Mouse (Mus musculus): ENCODE data around the gene Fam169a. TPM values are rescaled to one million over a fixed set of nuclear protein-coding genes. Genes with fewer than 3 reads are reported as not detected.
"Not testable (repeated sequence)": the region's sequence is repeated elsewhere in the genome, so short reads cannot be mapped to it uniquely, and the experiment has no call there.

Gene Fam169a
- 10 to 100 TPM in 1 of 2 experiments, 1 to 10 TPM in 1; 1.8 to 14.0 TPM for total RNA-seq (2021)
- long read RNA-seq, experiment 1, full-length matches to known transcripts = 7 of 10 reads
- long read RNA-seq, experiment 1, partial matches to known transcripts = 2 of 10 reads
- long read RNA-seq, experiment 1, other reads (novel, unspliced or antisense) = 1 of 10 reads
- long read RNA-seq, experiment 2 = 0 reads

- DNase-seq = no peak
These were observed at the start of gene Fam169a for GRCm38 (mm10) chr13:97066649-97067550. TSS of gene Fam169a (plus strand) at chr13:97067286.

DNA sequence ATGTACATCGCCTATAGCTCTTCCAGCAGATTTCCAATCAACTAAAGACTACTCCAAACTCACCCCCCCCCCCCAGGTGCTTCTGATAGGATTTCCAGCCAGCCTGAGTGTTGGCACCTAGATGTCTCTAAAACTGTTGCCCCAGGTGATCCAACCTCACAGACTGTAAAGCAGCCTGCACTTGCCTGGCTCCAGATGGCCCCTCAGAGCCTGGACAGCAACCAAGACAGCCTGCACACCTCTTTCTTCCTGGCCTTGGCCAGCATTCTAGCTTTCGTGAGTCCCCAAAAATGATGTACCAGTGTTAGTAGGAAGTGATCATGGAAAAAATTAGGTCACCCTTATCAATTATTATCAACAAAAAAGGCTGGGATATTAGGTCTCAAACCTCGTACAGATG, 49.4 kb upstream of the Fam169a start:
- DNase-seq = no peak

DNA sequence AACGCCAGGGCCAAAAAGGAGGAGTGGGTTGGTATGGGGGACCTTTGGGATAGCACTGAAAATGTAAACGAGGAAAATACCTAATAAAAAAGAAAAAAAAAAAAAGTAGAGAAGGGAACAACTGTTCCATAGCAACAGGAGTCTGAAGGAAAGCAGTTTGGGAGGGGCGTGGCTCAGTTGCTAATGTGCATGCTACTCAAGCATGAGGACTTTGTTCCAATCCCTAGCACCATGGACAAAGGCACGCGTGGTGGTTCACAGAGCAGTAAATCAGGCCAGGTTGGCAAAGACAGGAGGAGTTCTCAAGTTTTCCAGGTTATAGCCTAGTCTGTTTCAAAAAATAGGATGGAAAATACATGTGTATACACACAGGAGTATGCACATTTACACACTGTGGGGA, 47.0 kb upstream of the Fam169a start:
- DNase-seq = no peak

DNA sequence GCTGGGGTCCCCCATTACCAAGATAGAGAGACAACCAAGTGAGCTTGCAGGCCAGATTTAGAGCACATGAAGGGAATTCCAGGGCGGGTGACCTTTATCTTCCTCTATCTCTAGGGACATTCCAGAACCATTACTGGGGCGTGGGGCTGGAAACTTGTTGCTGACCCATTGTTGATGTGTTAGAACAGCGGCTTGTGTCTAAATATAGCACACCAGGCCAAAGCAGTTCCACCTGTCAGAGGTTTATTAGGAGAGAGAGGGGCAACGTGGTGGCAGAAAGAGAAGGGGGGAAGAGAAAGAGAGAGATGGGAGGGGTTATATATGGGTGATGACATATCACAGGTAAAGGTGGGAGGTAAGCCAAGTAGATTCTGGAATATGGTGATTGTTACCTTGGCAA, 45.2 kb upstream of the Fam169a start:
- DNase-seq = no peak

- no peak for DNase-seq
These were observed 37.0 kb upstream of the Fam169a start for GRCm38 (mm10) chr13:97030075-97030474.

- DNase-seq = no peak
These were observed 32.8 kb upstream of the Fam169a start, which contains the start of gene 1700029F12Rik for GRCm38 (mm10) chr13:97034262-97034661. TSS of gene 1700029F12Rik (minus strand) at chr13:97034362.

- peak; percentile 46 to 73 for DNase-seq
These were observed 15.9 kb upstream of the Fam169a start for GRCm38 (mm10) chr13:97051158-97051557.

GRCm38 (mm10) chr13:97052667-97053066, 14.4 kb upstream of the Fam169a start:
- peak; percentile 64 for DNase-seq

- peak in 1 of 2 experiments; percentile 10 for DNase-seq
These were observed 13.2 kb upstream of the Fam169a start for GRCm38 (mm10) chr13:97053844-97054243.

GRCm38 (mm10) chr13:97057817-97058216, 9.3 kb upstream of the Fam169a start:
- peak; percentile 64 to 76 for DNase-seq

DNA sequence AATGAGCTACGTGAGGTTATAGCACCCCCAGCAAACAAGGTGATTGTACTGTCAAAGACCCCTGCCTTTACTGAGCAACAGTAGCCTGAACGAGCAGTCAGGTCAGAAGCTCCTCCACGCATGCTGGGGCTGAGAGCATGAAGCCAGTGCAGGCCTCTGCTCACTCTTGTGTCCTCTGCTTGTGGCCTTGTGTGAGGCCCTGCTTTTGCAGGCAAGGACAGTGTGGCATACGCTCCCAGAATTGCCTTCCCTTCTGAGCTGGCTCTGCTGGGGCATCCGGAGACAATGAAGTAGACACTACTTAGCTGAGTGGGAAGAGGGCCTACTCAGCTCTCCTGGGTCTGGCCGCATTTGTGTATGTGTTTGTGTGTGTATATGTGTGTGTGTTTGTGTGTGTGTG, 7.3 kb upstream of the Fam169a start:
- DNase-seq = peak; percentile 36 to 66

- DNase-seq = no peak
These were observed 6.8 kb upstream of the Fam169a start for GRCm38 (mm10) chr13:97060331-97060730.

DNA sequence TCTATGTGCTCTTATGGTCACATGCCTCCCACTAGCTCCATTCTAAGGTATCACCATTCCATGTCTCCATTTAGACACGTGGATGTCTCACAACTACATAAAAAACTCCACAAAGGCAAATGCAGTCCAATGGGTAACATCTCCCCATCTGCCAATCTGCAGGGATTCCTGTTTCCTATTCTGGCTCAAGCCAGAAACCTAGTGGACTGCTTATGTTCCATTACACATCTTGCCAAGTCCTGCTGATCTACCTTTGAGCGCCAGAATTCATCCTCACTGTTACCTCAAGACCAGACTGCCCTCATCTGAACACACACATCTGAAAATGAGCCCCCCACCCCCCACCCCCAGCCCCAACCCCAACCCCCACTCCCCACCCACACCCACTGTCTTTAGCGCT, 4.9 kb upstream of the Fam169a start:
- DNase-seq = no peak

DNA sequence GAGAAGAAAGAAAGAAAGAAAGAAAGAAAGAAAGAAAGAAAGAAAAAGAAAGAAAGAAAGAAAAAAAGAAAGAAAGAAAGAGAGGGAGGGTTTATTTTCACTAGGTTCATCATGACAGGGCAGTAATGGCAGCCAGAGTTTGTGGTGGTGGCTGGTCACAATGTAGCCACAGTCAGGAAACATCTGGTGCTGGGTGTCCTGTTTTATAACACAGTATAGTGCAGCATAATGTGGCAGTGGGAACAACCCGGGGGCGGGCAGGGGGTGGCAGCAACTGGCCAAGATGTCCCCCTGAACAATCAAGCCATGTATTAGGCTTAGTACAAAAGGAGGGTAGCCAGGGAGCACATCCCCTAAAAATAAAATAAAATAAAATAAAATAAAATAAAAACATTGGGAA, 3.7 kb upstream of the Fam169a start:
- no peak for DNase-seq

DNA sequence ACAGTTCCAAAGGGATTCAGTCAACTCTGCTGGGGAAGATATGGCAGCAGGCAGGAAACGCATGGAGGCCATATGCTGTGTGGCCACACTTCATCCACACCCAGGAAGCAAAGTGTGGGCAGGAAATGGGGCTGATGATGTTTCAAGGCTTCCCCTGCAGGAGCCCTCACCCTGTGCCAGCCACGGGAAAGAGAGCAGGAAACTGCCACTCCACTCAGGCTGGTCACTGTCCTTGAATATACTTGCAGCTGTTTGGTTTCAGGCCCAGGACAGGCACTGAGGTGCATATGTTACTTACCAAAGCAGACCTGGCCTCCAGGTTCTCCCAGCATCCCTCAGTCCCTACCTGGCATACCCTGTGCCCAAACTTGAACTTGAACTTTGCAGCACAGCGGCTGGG, 2.7 kb upstream of the Fam169a start:
- no peak for DNase-seq

GRCm38 (mm10) chr13:97064844-97065621, 2.1 kb upstream of the Fam169a start:
- DNase-seq = not testable (repeated sequence)

GRCm38 (mm10) chr13:97067691-97068090, 605 bp downstream of the Fam169a start:
- DNase-seq = no peak

GRCm38 (mm10) chr13:97068151-97068550, 1.1 kb downstream of the Fam169a start:
- no peak for DNase-seq

- peak; percentile 28 for DNase-seq
These were observed 4.0 kb downstream of the Fam169a start for GRCm38 (mm10) chr13:97070931-97071625.

DNA sequence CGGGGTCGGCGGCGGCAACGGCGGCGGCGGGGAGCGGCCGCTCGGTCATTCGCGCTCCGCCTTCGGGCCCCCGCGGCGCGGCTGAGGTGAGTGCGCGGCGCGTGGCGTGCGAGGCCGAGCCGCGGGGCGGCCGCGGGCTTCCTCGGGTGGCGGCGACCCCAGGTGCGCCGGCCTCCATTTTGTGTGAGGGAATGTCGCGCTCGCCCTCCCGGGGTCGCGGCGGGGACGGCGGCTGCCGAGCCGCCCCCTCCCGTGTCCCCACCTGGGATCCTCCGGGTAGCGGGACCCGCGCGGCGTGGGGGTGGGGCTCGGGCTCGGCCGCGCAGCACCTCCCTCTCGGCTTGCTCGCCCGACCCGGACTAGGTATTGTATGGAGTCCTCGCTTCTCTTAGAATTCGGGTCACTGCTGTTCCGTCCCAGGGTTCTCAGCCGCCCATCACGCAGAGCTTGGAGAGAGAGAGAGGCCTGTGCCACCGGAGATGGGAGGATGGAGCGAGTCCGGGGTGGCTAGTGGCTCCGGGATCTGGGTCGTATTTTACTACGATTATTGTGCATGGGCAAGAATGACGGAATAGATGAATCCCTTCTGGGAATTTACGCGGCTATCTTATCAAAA, 4.6 kb downstream of the Fam169a start:
- DNase-seq = peak; percentile 54 to 60

DNA sequence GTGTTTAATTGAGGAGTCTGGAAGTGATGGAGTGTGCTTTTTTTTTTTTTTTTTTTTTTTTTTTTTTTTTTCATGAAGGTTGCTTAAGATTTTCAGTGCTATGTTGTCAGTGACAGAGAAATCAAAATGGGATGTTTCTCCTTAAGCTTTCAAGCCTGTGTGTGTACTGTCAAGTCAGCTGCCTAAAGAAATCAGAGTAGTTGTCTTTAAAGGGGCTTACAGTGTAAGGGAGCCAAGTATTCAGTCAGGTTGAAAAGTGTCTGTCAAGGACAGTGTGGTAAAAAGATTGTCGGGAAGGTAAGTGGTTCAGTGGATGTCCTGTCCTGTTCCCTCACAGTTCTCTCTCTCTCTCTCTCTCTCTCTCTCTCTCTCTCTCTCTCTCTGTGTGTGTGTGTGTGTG, 6.4 kb downstream of the Fam169a start:
- no peak for DNase-seq

- DNase-seq = no peak
These were observed 10.5 kb downstream of the Fam169a start for GRCm38 (mm10) chr13:97077556-97077955.
